Mouse (Mus musculus): ENCODE data around the gene Tmem42.
A peak's percentile ranks its signal among the peaks of the same experiment; 100 is the strongest.

The Tmem42 gene

DNA sequence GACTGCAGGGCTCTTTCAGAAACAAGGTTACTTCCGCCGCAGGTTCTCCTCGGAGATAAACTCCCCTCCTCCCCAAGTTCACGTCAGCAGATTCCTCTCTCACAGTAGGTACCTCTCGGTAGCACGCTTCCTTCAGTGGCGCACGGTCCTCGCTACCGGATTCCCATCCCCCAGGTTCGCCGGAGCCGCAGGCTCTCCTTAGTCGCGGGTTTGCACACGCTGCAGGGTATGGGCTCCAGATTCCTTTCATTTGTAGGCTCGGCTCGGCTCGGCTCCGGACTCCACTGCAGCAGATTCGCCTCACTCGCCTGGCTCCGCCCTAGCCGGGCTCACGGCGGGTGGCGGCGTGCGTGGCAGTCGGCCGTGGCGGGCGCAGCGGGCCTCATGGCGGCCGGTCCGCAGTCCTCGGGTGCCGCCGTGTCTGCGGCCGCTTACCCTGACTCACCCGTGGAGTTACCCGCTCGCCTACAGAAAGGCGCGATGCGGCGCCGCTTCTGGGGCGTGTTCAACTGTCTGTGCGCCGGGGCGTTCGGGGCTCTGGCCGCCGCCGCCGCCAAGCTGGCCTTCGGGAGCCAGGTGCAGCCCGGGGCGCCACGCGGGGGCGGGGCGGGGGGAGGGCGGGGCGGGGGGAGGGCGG is at the start of gene Tmem42:
Tmem42 (plus strand) TSS at position 332 of the 637 bp plus-strand sequence.
- DNase-seq (ENCODE audit: extremely low spot score, low spot score), result peak; percentile 89

DNA sequence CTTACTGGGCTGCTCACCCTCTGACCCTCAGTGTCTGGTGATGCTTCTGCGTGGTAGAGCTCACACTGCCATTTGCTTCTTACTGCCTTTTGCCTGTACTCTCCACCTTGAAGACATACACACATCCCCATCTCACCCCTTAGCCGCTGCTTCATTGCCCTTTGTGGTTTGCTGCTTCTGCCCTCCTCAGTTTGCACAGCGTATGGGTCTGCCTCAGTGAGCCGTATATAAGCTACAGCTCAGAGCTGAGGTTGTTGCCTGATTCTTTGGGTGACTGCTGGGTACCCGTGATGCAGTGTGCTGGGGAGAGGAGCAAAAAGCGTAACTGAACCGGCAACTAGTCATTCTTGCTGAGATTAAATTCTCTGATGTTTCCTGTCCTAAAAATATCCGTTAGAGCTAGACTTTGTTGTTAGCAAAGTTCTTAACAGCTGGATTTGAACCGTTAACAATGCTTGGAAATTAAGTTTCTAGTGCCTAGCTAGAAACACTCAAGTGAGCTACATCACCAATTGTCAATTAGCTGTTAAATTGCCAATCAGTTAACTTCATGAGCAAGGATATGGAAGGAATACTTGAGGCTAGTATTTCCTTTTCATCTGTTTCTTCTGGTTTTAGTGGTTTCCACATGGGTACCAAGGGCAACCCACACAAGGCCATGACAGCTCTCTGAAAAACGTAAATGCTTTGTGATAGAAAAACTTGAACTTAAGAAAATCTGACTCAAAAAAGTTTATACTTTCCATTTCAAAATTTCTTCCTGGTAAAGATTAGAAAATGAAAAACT is 22.5 kb upstream of the Tmem42 start:
- no peak for DNase-seq (ENCODE audit: extremely low spot score, low spot score)

DNA sequence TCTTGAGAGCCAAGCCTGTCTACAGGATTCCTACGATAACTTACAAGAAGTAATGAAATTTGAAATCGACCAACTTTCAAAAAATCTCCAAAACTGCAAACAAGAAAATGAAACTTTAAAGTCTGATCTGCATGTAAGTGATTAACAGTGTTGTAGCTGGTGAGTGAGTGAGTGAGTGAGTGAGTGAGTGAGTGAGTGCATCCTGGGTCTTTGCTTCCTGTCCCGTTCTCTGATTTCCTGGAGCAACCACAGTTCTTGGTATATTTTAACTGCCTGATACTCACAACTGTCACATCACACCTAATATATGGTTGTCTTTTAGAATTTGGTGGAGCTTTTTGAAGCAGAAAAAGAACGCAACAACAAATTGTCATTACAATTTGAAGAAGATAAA is 21.9 kb upstream of the Tmem42 start:
- DNase-seq (ENCODE audit: extremely low spot score, low spot score), result no peak

DNA sequence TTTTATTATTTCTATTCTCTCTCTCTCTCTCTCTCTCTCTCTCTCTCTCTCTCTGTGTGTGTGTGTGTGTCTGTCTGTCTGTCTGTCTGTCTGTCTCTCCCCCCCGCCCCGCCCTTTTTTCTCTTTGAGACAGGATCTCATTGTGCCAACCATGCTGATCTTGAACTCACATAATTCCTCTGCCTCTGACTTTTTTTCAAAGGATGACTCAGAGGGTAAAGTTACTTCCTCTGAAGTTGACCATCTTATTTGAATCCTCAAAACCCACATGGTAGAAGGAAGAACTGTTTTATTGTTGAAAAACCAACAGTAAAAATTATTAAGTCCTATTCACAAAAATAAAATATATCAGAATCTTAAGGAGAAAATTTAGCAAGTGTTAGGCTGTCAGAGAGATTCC is 16.4 kb upstream of the Tmem42 start:
- DNase-seq (ENCODE audit: extremely low spot score, low spot score), result no peak

DNA sequence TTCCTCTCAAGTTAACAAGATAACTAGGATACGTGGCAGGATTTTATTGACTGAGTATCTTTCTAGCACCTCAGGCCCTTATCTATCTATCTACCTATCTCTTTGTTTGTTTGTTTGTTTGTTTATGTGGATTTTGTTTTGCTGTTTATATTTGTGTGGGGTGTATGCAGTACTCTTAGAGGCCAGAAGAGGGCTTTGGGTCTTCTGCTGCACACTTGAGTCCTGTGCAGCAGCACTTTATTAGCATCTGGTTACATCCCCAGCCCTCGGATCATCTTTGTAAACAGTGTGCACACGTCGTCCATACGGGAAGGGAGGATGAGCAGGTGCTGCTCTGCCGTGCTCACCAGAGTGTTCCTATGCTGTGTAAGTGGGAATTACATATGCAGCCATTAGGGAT is 15.1 kb upstream of the Tmem42 start:
- no peak for DNase-seq (ENCODE audit: extremely low spot score, low spot score)

DNA sequence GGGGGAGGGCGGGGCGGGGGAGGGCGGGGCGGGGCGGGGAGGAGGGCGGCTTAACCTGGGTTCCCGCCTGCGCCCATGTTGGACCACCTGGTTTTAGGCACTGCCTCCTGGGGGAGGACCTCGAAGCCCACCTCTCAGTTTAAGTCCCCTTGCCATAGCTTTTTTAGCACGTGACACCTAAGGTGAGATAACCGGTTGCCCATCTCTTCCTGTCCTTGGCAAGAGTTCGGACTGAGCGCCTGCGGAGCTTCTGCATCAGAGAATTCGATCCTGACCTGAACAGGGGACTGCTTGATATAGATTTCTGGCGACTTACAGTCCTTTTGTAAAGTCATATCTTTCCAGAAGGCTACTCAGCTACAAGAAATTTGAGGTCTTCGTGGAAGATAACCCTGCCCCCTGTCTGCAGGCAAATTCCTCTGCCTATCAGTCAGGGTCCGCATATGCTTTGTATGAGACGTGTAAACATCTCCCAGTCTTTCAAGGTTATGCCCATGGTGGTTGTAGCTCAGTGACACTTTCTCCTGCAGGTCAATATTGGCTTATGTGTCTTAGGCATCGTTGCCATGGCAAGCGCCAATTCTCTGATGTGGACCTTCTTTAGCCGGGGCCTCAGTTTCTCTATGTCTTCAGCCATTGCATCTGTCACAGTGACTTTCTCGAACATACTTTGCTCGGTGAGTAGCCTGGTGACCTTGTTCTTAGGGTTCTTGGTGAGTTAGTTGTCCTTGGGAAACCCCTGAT is 682 bp downstream of the Tmem42 start:
- DNase-seq (ENCODE audit: extremely low spot score, low spot score), result no peak

DNA sequence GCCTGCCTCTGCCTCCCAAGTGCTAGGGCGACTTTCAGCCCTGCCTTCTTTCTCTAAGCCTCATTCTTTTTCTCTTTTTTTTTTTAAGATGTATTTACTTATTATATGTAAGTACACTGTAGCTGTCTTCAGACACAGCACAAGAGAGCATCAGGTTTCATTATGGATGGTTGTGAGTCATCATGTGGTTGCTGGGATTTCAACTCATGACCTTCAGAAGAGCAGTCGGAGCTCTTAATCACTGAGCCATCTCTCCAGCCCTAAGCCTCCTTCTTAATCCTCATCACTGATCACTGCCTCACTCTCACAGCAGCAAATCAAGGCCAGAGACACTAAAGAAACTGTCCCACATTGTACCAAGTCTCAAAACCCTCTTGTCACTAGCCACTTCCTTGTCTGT is 3.1 kb downstream of the Tmem42 start:
- DNase-seq (ENCODE audit: extremely low spot score, low spot score), result no peak

DNA sequence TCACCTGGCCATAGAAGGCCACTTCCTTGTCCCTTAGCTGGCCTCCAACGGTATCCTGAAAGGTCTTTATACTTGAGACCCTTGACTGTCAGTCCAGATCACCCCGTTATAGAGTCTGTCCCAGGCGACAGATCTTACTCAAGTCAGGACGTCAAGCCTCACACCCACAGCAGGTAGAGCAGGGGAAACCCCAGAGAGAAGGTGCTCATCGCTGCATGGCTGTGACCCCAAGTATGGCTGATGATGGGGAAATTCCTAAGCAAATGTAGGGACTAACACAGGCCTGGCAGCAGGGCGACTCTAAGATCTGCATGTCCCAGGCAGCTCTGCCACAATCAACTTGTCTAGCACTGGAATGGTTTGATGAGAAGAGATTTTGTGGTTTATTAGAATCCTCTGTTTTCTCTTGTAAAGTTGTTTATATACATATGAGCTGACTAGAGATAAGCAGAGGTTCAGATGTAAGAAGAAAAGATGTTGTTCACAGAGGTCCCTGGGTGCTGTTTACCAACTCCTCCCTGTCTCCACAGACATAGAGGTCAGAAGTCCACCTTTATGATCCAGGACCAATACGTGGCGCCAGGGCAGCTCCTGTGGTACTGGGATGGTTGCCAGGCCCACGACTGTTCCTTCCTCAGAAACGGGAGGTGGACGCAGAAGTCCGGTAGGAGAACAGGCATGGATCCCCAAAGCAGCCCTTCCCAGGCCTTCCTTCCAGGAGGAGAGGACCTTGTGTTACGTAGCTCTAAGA is 10.5 kb downstream of the Tmem42 start:
- DNase-seq (ENCODE audit: extremely low spot score, low spot score), result no peak

DNA sequence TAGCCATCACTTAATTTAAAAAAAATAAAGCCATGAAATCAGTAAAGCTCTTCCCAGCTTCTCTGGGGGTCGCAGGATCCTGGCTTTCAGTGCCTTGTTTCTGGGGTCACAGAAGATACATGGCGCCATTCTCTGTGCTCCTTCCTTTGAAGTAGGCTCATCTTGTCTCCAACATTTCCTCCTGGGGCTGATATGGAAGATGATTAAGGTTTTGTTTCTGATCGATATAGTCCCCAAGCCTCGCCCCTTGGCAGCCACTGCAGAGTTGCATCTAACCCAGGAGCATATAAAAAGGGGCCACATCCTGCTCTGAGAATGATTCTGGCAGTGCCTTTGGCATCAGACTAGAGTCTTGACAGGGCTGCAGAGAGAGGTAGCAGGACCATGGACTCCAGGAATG is 13.3 kb downstream of the Tmem42 start, which contains the start of gene Tgm4:
Tgm4 (plus strand) TSS at position 301 of the 400 bp plus-strand sequence.
- DNase-seq (ENCODE audit: extremely low spot score, low spot score), result no peak

DNA sequence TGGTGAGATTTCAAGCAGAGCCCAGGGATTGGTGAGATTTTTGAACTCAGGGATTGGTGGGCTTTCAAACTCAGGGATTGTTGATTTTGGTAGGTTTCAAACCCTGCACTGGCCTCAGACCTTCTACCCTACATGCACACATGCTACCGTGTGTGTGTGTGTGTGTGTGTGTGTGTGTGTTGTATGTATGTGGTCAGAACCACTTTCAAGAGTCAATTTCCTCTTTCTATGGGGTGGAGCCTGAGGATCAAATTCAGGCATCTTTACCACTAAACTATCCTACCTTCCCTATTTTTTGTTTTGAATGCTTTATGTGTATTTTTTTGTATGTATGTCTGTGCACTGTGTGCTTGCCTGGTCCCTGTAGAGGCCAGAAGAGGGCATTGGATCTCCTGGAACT is 26.5 kb downstream of the Tmem42 start:
- no peak for DNase-seq (ENCODE audit: extremely low spot score, low spot score)

DNA sequence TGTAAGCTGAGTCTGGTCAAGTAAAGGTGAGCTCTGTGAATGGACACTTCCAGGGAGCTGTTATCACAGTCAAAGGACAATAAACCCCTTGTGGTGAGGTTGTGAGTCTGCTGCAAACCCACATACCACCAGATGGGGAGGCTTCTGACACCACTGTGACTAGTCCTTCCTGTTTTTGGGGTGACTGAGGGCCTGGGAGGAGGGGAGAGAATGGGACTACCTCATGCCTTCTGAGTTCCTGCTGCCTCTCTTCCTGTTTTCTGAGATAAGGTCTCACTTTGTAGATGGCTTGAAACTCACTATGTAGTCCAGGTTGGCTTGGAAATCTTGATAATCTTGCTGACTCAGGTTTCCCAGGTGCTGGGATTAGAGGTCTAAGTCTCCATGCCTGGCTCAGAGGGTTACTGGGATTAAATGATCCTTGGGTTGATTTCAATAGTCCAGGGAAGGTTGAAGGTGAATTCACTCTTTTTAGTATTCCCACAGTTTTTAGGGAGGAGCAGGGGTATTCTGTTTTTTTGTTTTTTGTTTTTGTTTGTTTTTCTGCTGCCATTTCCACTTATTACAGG is 37.7 kb downstream of the Tmem42 start:
- no peak for DNase-seq (ENCODE audit: extremely low spot score, low spot score)

DNA sequence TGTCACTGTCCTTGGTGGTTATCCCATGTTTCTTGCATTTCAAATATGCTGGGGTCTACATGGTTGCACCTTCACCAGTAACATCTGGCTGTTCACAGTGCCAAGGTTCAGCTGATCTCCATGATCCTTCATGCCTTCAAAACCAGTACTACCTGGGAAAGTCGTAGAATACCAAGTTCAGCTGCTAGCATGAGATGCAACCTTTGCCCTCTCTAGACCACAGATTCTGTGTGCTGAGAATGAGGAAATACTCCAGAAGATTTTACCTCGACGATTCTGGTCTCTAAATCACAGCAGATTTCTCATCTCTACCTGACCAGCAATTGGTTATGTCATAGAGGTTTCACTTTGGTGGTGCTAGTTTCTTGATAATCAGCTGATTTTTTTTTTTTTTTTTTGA is 39.0 kb downstream of the Tmem42 start:
- no peak for DNase-seq (ENCODE audit: extremely low spot score, low spot score)
